Mouse (Mus musculus): ENCODE results near the gene Aim2. TPM values are rescaled to one million over a fixed set of nuclear protein-coding genes. Genes with fewer than 3 reads are reported as not detected.
"Not testable (repeated sequence)": the region's sequence is repeated elsewhere in the genome, so short reads cannot be mapped to it uniquely, and the experiment has no call there.

Aim2 gene
- polyA plus RNA-seq, 1 experiment: 5.9 TPM

DNA sequence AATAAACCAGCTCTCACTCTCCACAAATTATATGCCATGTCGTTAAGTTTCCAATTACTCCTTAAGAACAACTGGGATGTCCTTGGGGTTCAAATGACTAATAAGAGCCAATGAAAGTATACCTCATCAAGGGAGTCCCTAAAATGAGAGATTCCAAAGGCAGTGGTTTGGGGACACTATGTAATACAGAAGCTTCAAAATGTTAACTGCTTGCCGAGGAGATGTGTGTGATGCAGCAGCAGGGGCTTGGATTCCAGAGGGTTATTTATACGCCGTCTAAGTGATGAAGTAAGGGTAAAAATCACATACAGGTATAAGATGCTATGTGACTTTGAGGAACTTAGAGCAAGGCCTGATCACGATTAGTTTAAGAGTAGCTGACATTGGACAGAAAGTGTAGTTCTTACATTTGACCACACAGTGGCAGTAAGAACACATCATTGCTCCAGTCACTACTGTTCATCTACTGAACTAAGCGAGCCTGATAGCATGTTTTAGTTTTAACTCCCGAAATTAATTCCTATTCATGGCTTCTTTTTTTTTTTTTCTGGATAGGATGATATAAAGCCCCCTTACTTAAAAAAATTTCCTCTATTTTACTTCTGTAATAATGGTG is 105.6 kb downstream of the Aim2 start:
- Histone ChIP-seq H3K36me3 (ENCODE audit: control insufficient read depth, insufficient read depth) (peaks cover 6% of the 10 kb centered on the region), H3K79me2 (ENCODE audit: control insufficient read depth, insufficient read depth) (no peaks in the 10 kb centered on the region), H3K79me3 (ENCODE audit: low read depth) (no peaks in the 10 kb centered on the region), H3K4me3 (ENCODE audit: insufficient read depth, poor library complexity, severe bottlenecking) (no peak overlapping the region), H3K27me3 (ENCODE audit: control insufficient read depth, insufficient read depth, insufficient read length) (no peaks in the 10 kb centered on the region), H3ac (ENCODE audit: control insufficient read depth, insufficient read length, low read depth) (no peak overlapping the region)
- no peak for TF ChIP-seq MAX (IDR thresholded peaks at IDR 0.05)
- no peak for TF ChIP-seq MYOG (IDR thresholded peaks at IDR 0.05; ENCODE audit: control insufficient read depth, extremely low read depth, insufficient read length)
- TF ChIP-seq USF1 (IDR thresholded peaks at IDR 0.05; ENCODE audit: low read depth): no peak
- TF ChIP-seq CTCF (IDR thresholded peaks at IDR 0.05; ENCODE audit: control insufficient read depth, insufficient read depth, insufficient read length): peak; percentile 55

DNA sequence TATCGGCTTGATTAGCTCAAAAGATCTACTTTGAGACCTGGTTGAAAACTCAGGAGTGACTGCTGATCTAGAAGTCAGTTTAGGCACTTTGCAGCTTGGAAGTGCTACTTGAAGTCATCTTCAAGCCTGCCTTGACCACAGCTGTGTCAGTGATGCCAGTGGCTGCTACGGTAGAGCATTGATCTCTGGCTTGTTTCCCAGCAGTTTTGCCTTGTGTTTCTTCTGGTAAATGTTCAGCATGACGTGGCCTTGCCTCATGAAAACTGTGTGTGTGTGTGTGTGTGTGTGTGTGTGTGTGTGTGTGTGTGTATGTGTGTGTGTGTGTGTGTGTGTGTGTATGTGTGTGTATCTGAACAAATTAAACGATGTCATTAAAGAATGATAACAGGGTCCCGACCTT is 106.1 kb downstream of the Aim2 start:
- Histone ChIP-seq H3ac (ENCODE audit: control insufficient read depth, insufficient read length, low read depth) (no peak overlapping the region), H3K4me3 (ENCODE audit: insufficient read depth, poor library complexity, severe bottlenecking) (no peak overlapping the region), H3K79me2 (ENCODE audit: control insufficient read depth, insufficient read depth) (no peaks in the 10 kb centered on the region), H3K27me3 (ENCODE audit: control insufficient read depth, insufficient read depth, insufficient read length) (no peaks in the 10 kb centered on the region), H3K79me3 (ENCODE audit: low read depth) (no peaks in the 10 kb centered on the region), H3K36me3 (ENCODE audit: control insufficient read depth, insufficient read depth) (peaks cover 6% of the 10 kb centered on the region)
- TF ChIP-seq USF1 (IDR thresholded peaks at IDR 0.05; ENCODE audit: low read depth) (no peak), MAX (IDR thresholded peaks at IDR 0.05) (no peak), CEBPB (IDR thresholded peaks at IDR 0.05; ENCODE audit: low read depth) (no peak)

DNA sequence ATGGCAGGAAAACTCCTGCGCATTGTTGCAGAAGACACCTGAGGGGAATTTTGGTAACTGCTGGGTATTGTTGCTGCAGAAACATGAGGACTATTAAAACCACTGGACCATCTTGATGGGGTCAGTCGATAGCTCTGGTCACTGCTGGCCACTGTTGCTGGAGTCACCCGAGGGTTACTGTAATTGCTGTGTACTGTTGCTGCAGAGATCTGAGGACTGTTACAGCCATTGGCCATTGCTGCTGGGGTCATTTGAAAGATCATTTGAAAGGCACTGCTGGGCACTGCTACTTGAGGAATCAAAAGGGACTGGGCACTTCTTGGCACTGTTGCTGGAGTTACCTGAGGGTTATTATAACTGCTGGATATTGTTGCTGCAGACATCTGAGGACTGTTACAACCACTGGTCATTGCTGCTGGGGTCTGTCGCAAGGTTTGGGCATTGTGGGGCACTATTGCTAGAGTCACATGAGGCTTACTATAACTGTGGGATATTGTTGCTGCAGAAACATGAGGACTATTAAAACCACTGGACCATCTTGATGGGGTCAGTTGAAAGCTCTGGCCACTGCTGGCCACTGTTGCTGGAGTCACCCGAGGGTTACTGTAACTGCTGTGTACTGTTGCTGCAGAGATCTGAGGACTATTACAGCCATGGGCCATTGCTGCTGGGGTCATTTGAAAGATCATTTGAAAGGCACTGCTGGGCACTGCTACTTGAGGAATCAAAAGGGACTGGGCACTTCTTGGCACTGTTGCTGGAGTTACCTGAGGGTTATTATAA is 129.9 kb downstream of the Aim2 start:
- not testable (repeated sequence) for H3ac ChIP-seq (ENCODE audit: control insufficient read depth, insufficient read length, low read depth); H3K36me3 ChIP-seq (ENCODE audit: control insufficient read depth, insufficient read depth); H3K4me3 ChIP-seq (ENCODE audit: insufficient read depth, poor library complexity, severe bottlenecking); H3K27me3 ChIP-seq (ENCODE audit: control insufficient read depth, insufficient read depth, insufficient read length); H3K79me3 ChIP-seq (ENCODE audit: low read depth); H3K79me2 ChIP-seq (ENCODE audit: control insufficient read depth, insufficient read depth)

DNA sequence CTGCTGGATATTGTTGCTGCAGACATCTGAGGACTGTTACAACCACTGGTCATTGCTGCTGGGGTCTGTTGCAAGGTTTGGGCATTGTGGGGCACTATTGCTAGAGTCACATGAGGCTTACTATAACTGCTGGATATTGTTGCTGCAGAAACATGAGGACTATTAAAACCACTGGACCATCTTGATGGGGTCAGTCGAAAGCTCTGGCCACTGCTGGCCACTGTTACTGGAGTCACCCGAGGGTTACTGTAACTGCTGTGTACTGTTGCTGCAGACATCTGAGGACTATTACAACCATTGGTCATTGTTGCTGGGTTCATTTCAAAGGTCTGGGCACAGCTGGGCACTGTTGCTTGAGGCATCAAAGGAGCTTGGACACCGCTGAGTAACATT is 130.5 kb downstream of the Aim2 start:
- not testable (repeated sequence) for H3K79me2 ChIP-seq (ENCODE audit: control insufficient read depth, insufficient read depth); H3K27me3 ChIP-seq (ENCODE audit: control insufficient read depth, insufficient read depth, insufficient read length); H3ac ChIP-seq (ENCODE audit: control insufficient read depth, insufficient read length, low read depth); H3K4me3 ChIP-seq (ENCODE audit: insufficient read depth, poor library complexity, severe bottlenecking); H3K36me3 ChIP-seq (ENCODE audit: control insufficient read depth, insufficient read depth); H3K79me3 ChIP-seq (ENCODE audit: low read depth)

DNA sequence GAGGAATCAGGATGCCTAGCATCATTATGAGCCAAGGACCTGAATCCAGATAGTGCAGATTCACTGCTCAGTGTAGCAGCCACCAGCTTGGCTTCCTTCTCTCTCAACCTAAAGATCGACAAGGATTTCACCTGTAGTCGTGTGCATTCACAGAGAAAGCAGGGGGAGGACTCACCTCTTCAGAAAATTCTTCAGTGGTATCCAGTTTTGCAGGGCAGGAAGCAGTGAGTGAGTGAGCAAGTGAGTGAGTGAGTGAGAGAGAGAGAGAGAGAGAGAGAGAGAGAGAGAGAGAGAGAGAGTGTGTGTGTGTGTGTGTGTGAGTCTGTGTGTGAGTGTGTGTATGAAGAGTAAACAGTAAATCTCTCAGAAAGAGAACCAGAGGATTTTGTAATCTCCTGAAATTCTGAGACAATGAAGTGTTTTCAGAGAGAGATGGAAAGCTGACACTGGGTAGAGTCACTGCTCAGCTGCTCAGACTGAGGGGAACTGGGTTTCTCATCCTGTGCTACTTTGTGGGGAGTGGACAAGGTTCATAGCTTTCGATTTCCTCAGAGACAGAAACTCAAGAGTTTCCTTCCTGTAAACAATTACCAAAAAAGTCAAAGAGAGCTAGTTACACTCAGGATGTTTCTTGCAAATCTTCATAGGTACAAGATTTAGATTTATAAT is 140.3 kb downstream of the Aim2 start, which contains the start of gene Ifi206:
Ifi206 (minus strand) TSS at position 230 of the 669 bp plus-strand sequence.
- H3K79me2 ChIP-seq (ENCODE audit: control insufficient read depth, insufficient read depth); H3K27me3 ChIP-seq (ENCODE audit: control insufficient read depth, insufficient read depth, insufficient read length); H3K79me3 ChIP-seq (ENCODE audit: low read depth); H3ac ChIP-seq (ENCODE audit: control insufficient read depth, insufficient read length, low read depth); H3K4me3 ChIP-seq (ENCODE audit: insufficient read depth, poor library complexity, severe bottlenecking); H3K36me3 ChIP-seq (ENCODE audit: control insufficient read depth, insufficient read depth): not testable (repeated sequence)

DNA sequence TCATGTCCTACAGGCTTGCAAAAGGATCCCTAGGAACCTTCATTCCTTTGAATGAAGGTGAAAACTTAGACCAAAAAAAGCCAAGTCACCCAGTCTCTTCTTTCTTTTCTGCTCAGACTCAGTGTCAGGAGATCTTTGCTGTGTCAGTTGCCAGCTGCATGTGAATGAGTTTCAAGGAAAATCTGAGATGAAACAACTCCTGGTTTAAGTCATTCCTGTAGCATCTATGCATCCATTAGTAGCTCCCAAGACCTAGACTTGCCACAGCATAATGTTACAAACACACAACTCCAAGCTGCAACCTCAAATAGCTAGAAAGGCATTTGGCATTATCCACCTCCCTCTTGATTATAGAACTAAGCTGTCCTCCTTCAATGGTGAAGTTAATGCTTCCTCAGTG is 140.8 kb downstream of the Aim2 start:
- not testable (repeated sequence) for H3K27me3 ChIP-seq (ENCODE audit: control insufficient read depth, insufficient read depth, insufficient read length); H3K79me3 ChIP-seq (ENCODE audit: low read depth); H3ac ChIP-seq (ENCODE audit: control insufficient read depth, insufficient read length, low read depth); H3K4me3 ChIP-seq (ENCODE audit: insufficient read depth, poor library complexity, severe bottlenecking); H3K79me2 ChIP-seq (ENCODE audit: control insufficient read depth, insufficient read depth); H3K36me3 ChIP-seq (ENCODE audit: control insufficient read depth, insufficient read depth)

DNA sequence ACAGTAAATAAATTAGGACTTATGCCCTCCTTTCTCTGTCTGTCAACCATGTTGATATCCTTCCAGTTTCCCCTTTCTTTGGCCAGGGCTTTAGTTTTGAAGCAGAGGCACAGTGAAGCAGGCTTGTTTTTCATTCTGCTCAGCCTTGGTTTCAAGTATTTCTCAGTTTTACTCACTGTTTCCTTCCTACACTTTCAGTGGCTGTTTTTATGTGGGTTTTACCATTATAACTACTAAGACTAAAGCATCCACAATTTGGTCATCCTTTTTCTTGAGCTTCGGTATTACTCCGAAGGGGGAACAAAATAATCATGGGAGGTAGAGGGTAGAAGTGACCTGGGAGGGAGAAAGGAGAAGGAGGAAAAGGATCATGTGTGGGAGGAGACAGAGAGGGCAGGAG is 159.9 kb downstream of the Aim2 start:
- H3K79me3 ChIP-seq (ENCODE audit: low read depth); H3K4me3 ChIP-seq (ENCODE audit: insufficient read depth, poor library complexity, severe bottlenecking); H3ac ChIP-seq (ENCODE audit: control insufficient read depth, insufficient read length, low read depth); H3K79me2 ChIP-seq (ENCODE audit: control insufficient read depth, insufficient read depth); H3K27me3 ChIP-seq (ENCODE audit: control insufficient read depth, insufficient read depth, insufficient read length); H3K36me3 ChIP-seq (ENCODE audit: control insufficient read depth, insufficient read depth): not testable (repeated sequence)

Other genes with a start within 250 kb of the Aim2 start
- gene Olfr1408, start 213.5 kb upstream of the Aim2 start, polyA plus RNA-seq (2012; fragmentation: generic; extraction: Trizol): not detected
- not detected for gene Olfr1406, start 160.2 kb upstream of the Aim2 start, polyA plus RNA-seq (2012; fragmentation: generic; extraction: Trizol)
- not detected for gene Olfr218, start 153.1 kb upstream of the Aim2 start, polyA plus RNA-seq (2012; fragmentation: generic; extraction: Trizol)
- gene Olfr1404, start 138.5 kb upstream of the Aim2 start, polyA plus RNA-seq (2012; fragmentation: generic; extraction: Trizol): not detected
- gene Fcer1a, start 123.7 kb upstream of the Aim2 start, polyA plus RNA-seq (2012; fragmentation: generic; extraction: Trizol): not detected
- gene Olfr418, start 84.9 kb upstream of the Aim2 start, polyA plus RNA-seq (2012; fragmentation: generic; extraction: Trizol): not detected
- not detected for gene Mptx2, start 73.1 kb upstream of the Aim2 start, polyA plus RNA-seq (2012; fragmentation: generic; extraction: Trizol)
- gene Ackr1, start 17.1 kb upstream of the Aim2 start, polyA plus RNA-seq (2012; fragmentation: generic; extraction: Trizol): not detected
- 0.09 TPM for gene Cadm3, start 16.8 kb downstream of the Aim2 start, polyA plus RNA-seq (2012; fragmentation: generic; extraction: Trizol)
- not detected for gene Ifi206, start 140.2 kb downstream of the Aim2 start, polyA plus RNA-seq (2012; fragmentation: generic; extraction: Trizol)
- gene Ifi214, start 185.1 kb downstream of the Aim2 start, polyA plus RNA-seq (2012; fragmentation: generic; extraction: Trizol): not detected
- gene Ifi213, start 248.4 kb downstream of the Aim2 start, polyA plus RNA-seq (2012; fragmentation: generic; extraction: Trizol): not detected